Mouse (Mus musculus) stomach, embryonic 15.5 days (tissue): ENCODE results near the gene Scn4a. TPM values are rescaled to one million over a fixed set of nuclear protein-coding genes. Genes with fewer than 3 reads are reported as not detected.

Experiments
- ATAC-seq: fragments of 200-750 bp; cut with Nextera tagmentation; 2 replicates; pipeline ENCODE4 v1.8.0; 2017; ENCODE audit warnings: low read depth, moderate number of reproducible peaks, moderate TSS enrichment; ENCODE audit not compliant: insufficient read depth, low FRiP score
- H3K27ac ChIP-seq: fragments of 300-500 bp; sonication (generic); 2 replicates; pipeline ENCODE4 v1.5.1; 2015; ENCODE audit warnings: mild to moderate bottlenecking, inconsistent platforms
- H3K27me3 ChIP-seq: fragments of 300-500 bp; sonication (generic); replicated peaks from 2 replicates; pipeline ENCODE4 v1.6.1; 2015; ENCODE audit warnings: inconsistent platforms
- H3K36me3 ChIP-seq: fragments of 300-500 bp; sonication (generic); 2 replicates; pipeline ENCODE4 v1.6.1; 2015; ENCODE audit warnings: inconsistent platforms
- H3K4me1 ChIP-seq: fragments of 300-500 bp; sonication (generic); 2 replicates; pipeline ENCODE4 v1.6.1; 2015; ENCODE audit warnings: inconsistent platforms
- H3K4me2 ChIP-seq: fragments of 300-500 bp; sonication (generic); 2 replicates; pipeline ENCODE4 v1.6.1; 2015; ENCODE audit warnings: mild to moderate bottlenecking, inconsistent platforms
- H3K4me3 ChIP-seq: fragments of 300-500 bp; sonication (generic); replicated peaks from 2 replicates; pipeline ENCODE4 v1.5.1; 2015; ENCODE audit warnings: inconsistent platforms
- H3K9ac ChIP-seq: fragments of 300-500 bp; sonication (generic); 2 replicates; pipeline ENCODE4 v1.6.1; 2015; ENCODE audit warnings: inconsistent platforms
- H3K9me3 ChIP-seq: fragments of 300-500 bp; sonication (generic); 2 replicates; pipeline ENCODE4 v1.6.1; 2016; ENCODE audit warnings: inconsistent platforms
- WGBS: fragments of 180-500 bp; shearing (Covaris S2); methylation state at CpG from one replicate; pipeline ENCODE4 v1.1.7; 2015; 5-methylcytosine and 5-hydroxymethylcytosine counted together
- polyA plus RNA-seq: library from polyadenylated mRNA; unstranded; fragments of >200 nt; fragmentation: Nextera tagmentation; extraction: Ambion mirVana; gene quantifications from 2 replicates; pipeline ENCODE4 v1.2.1, GENCODE M21; 2015

Gene Scn4a
- polyA plus RNA-seq, 1 experiment from 2014 or later: 0.03 TPM

DNA sequence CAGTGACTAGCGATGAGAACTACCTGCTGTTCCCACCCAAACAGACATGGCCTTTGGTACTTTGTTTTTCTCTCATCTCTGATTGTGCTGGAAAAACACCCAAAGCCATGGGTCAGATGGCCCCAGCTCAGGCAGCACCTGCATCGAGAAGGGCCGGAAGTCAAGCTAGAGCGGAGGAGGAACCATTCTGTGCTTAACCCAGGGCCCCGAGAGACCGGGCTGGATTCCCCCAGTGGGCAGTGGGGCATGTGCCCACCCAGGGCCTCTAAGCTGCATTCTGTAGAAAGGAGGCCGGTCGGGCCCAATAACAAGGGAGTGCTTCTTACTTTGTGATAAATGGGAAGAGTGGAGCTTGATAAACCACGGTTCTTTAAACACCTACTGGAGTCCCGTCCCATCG, 44.9 kb downstream of the Scn4a start:
- Histone ChIP-seq H3K9me3 (no peaks in the 10 kb centered on the region), H3K27ac (no peak overlapping the region), H3K9ac (no peak overlapping the region), H3K27me3 (no peaks in the 10 kb centered on the region), H3K4me3 (no peak overlapping the region), H3K4me2 (no peak overlapping the region), H3K36me3 (no peaks in the 10 kb centered on the region), H3K4me1 (0 out of 2 replicates have a peak, but pooled peaks cover under 1% of the 10 kb centered on the region)
- no peak for ATAC-seq
- WGBS: 74% methylated on average over 11 of the region's 11 CpGs

DNA sequence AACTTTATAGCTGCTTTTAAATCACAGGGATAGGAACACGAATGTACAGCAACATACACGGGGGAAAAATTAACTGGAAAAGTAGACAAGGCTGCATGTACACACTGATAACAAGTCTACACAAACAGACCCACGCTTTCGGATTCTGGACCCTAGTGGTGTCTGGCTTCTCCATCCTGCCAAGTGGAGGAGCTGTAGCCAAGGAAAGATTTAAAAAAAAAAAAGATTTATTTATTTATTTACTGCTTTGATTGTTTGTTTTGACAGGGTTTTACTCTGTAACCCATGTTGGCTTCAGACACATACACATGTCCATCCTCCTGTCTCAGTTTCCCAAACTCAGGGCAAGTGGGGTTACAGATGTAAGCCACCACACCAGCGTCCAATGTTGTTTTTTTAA, 45.7 kb downstream of the Scn4a start:
- no peak for ATAC-seq
- no peak overlapping the region for H3K9ac ChIP-seq
- 55% methylated on average over 5 of the region's 5 CpGs for WGBS
- no peaks in the 10 kb centered on the region for H3K27me3 ChIP-seq
- H3K9me3 ChIP-seq: no peaks in the 10 kb centered on the region
- no peak overlapping the region for H3K27ac ChIP-seq
- no peak overlapping the region for H3K4me3 ChIP-seq
- H3K4me2 ChIP-seq: no peak overlapping the region
- H3K4me1 ChIP-seq: no peaks in the 10 kb centered on the region
- no peaks in the 10 kb centered on the region for H3K36me3 ChIP-seq

DNA sequence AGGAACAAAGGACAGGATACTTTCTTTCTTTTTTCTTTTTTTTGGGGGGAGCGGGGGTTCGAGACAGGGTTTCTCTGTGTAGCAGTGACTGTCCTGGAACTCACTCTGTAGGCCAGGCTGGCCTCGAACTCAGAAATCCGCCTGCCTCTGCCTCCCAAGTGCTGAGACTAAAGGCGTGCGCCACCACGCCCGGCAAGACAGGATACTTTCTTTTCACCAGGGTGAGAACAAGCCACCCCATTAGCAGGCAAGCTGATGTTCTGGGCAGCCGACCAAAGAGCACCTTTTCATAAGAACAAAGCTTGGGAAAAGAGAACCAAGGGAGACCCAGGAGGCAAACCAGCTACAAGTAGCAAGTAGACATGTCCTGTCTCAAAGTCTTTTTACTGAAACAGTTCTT, 46.3 kb downstream of the Scn4a start:
- H3K27ac ChIP-seq: no peak overlapping the region
- no peak overlapping the region for H3K4me3 ChIP-seq
- WGBS: 87% methylated on average over 9 of the region's 9 CpGs
- H3K4me1 ChIP-seq: no peaks in the 10 kb centered on the region
- no peaks in the 10 kb centered on the region for H3K9me3 ChIP-seq
- H3K36me3 ChIP-seq: no peaks in the 10 kb centered on the region
- no peaks in the 10 kb centered on the region for H3K27me3 ChIP-seq
- H3K9ac ChIP-seq: no peak overlapping the region
- no peak for ATAC-seq
- H3K4me2 ChIP-seq: no peak overlapping the region

DNA sequence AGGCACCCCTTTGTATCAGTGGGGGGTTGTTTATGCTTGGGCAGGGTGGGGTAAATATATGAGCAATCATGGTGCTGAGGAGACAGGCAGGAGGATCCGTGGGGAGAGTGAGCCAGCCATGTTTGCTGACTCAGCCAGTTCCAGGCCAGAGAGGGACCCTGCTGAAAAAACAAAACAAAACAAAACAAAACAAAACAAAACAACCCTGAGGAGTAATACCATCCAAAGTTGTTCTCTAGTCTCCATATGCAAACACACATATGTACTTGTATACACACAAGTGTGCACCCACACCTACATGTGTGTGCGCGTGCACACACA, 47.1 kb downstream of the Scn4a start:
- ATAC-seq: no peak
- no peaks in the 10 kb centered on the region for H3K4me1 ChIP-seq
- WGBS: 76% methylated on average over 3 of the region's 3 CpGs
- no peak overlapping the region for H3K27ac ChIP-seq
- no peaks in the 10 kb centered on the region for H3K27me3 ChIP-seq
- H3K4me3 ChIP-seq: no peak overlapping the region
- no peak overlapping the region for H3K4me2 ChIP-seq
- no peaks in the 10 kb centered on the region for H3K36me3 ChIP-seq
- no peak overlapping the region for H3K9ac ChIP-seq
- H3K9me3 ChIP-seq: no peaks in the 10 kb centered on the region

DNA sequence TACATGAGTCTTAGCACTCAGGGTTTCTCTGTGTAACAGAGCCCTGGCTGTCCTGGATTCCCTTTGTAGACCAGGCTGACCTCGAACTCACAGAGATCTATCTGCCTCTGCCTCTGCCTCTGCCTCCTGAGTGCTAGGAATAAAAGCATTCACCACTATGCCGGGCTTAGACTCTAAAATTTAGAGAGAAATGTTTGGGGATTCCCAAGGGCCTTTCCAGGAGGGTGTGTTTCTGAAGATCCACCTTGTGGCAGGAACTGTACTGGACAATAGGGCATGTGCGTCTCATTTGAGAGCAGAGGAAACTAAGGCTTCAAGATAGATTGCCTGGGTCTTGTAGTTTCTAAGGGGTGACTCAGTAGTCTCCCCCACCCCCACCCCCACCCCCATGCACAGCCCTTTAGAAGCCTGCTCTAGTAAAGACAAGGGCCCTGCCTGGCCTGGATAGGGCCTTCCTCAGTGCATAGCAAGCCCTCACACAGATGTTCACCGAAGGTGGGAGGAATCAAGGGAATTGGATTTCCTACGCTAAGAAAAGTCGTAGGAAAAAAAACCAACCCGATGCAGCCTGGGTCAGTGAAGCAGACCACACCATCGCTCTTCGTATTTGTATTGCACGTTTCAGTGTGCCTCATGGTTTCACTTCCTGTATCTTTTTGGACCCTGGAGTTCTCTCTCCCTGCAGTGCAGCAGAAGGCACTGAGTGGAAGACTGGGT, 47.6 kb downstream of the Scn4a start:
- H3K9me3 ChIP-seq: no peaks in the 10 kb centered on the region
- 78% methylated on average over 10 of the region's 10 CpGs for WGBS
- H3K36me3 ChIP-seq: no peaks in the 10 kb centered on the region
- H3K27me3 ChIP-seq: no peaks in the 10 kb centered on the region
- H3K9ac ChIP-seq: no peak overlapping the region
- no peak overlapping the region for H3K4me3 ChIP-seq
- no peak overlapping the region for H3K4me2 ChIP-seq
- H3K4me1 ChIP-seq: no peaks in the 10 kb centered on the region
- ATAC-seq: no peak
- H3K27ac ChIP-seq: no peak overlapping the region

DNA sequence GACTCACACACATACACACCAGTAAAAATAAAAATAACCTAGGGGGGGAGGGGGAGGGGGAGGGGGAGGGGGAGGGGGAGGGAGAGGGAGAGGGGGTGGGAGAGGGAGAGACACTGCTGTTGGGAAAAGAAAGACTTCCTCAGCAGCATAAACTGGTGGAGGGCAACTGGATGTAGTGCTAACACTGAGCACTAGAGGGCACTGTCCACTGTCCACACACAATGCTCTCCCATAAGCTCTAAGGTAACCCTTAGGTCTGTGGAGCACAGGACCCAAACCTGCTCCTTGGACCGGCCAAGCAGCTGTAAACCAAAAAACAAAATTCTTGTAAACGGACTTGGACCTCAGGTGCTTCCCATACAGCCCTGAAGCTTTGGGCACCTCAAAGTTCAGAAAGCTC, 50.5 kb downstream of the Scn4a start:
- Histone ChIP-seq H3K9me3 (no peaks in the 10 kb centered on the region), H3K4me3 (no peak overlapping the region), H3K27ac (no peak overlapping the region), H3K4me1 (no peaks in the 10 kb centered on the region), H3K36me3 (no peaks in the 10 kb centered on the region), H3K4me2 (no peak overlapping the region), H3K27me3 (no peaks in the 10 kb centered on the region), H3K9ac (no peak overlapping the region)
- no peak for ATAC-seq
- WGBS: 9% methylated on average over 2 of the region's 2 CpGs

DNA sequence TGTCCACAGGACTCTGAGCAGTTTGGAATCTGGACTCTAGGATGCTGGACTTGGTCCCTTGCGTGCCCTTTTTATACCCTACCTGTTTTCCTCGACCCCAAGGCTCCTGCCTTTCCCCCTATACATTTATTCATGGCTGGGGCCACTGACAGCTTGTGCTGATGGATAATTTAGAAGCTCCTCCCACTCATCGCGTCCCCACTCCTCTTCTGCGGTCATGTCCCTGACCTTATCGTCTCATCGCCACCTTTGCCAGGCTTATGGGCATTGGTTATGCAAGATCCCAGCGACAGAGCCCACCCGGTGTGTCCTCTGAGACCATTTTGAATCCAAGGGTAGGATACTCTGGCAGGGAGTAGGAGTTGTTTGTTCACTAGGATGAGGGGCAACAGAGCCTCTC, 51.3 kb downstream of the Scn4a start, which contains the start of gene Gh:
Gh (minus strand) TSS at position 101 of the 400 bp plus-strand sequence.
- Histone ChIP-seq H3K9me3 (no peaks in the 10 kb centered on the region), H3K4me3 (no peak within 1 kb of the TSS), H3K27me3 (no peaks in the 10 kb centered on the region), H3K36me3 (no peaks in the 10 kb centered on the region), H3K4me1 (no peaks in the 10 kb centered on the region), H3K9ac (no peak within 1 kb of the TSS), H3K27ac (no peak within 1 kb of the TSS), H3K4me2 (no peak within 1 kb of the TSS)
- WGBS: 72% methylated on average over 9 of the region's 9 CpGs
- ATAC-seq: no peak

DNA sequence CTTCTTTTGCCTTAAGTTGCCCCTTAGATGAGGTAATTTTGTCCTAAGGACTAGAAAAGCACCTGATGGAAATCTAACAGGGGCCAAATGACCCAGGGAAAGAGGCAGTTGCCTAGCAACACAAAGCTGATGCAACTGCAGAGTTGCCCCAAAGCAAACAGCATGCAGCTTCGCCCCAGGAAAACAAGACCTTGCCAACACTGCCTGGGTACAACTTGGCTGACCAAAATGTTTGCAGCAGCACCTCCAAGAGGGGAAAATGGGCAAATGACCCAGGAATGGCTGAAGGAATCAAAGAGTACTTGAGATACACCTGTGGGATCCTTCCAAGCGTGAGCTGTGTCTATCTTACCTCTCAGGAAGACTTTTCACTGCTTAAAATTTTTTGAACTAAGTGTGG, 61.2 kb downstream of the Scn4a start:
- no peak for ATAC-seq
- H3K27me3 ChIP-seq: no peaks in the 10 kb centered on the region
- H3K4me1 ChIP-seq: no peaks in the 10 kb centered on the region
- H3K36me3 ChIP-seq: no peaks in the 10 kb centered on the region
- H3K9me3 ChIP-seq: no peaks in the 10 kb centered on the region
- H3K27ac ChIP-seq: no peak overlapping the region
- H3K9ac ChIP-seq: no peak overlapping the region
- 77% methylated on average over 2 of the region's 2 CpGs for whole genome bisulfite sequencing
- no peak overlapping the region for H3K4me2 ChIP-seq
- no peak overlapping the region for H3K4me3 ChIP-seq

DNA sequence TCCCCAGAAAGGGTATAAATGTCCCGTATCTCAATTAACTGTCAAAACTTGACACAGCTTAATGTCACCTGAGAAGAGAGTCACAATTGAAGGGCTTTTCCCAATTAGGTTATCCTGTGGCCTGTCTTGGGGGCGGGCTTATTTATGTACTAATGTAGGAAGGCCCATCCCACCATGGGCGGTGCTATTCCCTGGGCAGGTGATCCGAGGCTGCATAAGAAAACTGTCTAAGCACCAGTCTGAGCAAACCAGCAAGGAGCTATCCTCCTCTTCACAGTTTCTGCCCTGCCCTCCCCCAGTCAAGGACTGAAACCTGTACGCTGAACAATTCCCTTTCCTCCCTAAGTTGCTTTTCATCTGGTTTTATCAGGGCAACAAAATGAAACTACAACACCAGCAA, 62.7 kb downstream of the Scn4a start:
- Histone ChIP-seq H3K27ac (no peak overlapping the region), H3K36me3 (no peaks in the 10 kb centered on the region), H3K4me1 (no peaks in the 10 kb centered on the region), H3K4me3 (no peak overlapping the region), H3K27me3 (no peaks in the 10 kb centered on the region), H3K9ac (no peak overlapping the region), H3K4me2 (no peak overlapping the region), H3K9me3 (no peaks in the 10 kb centered on the region)
- ATAC-seq: no peak
- 90% methylated on average over 5 of the region's 5 CpGs for WGBS

DNA sequence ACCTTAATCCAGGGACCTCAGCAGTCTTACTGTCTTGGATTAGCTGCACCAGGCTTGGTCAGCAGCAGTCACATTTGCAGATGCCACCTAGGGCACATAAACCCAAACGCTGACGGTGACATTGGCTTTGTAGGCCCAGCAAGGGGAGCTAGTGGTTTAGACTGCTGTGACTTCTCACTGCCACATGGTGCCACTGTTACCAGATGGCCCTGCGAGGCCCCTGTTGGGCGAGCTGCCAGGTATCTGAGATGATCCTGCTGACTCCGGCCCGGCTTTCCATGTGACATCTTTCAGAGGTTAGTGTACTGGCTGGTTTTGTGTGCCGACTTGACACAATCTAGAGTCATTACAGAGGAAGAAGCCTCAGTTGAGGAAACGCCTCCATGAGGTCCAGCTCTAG, 63.7 kb downstream of the Scn4a start:
- Histone ChIP-seq H3K9me3 (no peaks in the 10 kb centered on the region), H3K27ac (no peak overlapping the region), H3K27me3 (no peaks in the 10 kb centered on the region), H3K4me1 (no peaks in the 10 kb centered on the region), H3K9ac (no peak overlapping the region), H3K36me3 (no peaks in the 10 kb centered on the region), H3K4me2 (no peak overlapping the region), H3K4me3 (no peak overlapping the region)
- 59% methylated on average over 8 of the region's 8 CpGs for WGBS
- ATAC-seq: no peak

DNA sequence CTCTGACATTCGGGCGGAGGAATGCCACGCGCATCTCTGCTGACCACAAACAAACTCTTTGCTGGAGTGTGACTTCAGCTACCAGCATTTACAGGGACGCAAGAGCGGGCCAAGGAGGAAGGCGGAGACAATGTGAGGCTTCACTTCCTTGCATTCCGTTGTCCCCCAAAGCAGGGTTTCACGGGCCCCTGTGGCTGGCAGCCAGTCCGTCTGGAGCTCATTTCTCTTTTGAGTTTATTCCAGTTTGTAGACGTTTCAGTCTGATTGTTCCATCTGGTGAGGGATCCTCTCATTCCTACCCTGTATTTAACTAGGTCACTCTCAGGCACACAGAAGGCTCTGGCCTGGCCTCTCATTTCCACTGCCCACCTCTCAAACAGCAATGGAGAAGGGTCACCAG, 66.1 kb downstream of the Scn4a start:
- Histone ChIP-seq H3K36me3 (no peaks in the 10 kb centered on the region), H3K4me2 (no peak overlapping the region), H3K9me3 (no peaks in the 10 kb centered on the region), H3K9ac (no peak overlapping the region), H3K4me3 (no peak overlapping the region), H3K4me1 (no peaks in the 10 kb centered on the region), H3K27ac (no peak overlapping the region), H3K27me3 (no peaks in the 10 kb centered on the region)
- 53% methylated on average over 11 of the region's 11 CpGs for WGBS
- ATAC-seq: no peak

DNA sequence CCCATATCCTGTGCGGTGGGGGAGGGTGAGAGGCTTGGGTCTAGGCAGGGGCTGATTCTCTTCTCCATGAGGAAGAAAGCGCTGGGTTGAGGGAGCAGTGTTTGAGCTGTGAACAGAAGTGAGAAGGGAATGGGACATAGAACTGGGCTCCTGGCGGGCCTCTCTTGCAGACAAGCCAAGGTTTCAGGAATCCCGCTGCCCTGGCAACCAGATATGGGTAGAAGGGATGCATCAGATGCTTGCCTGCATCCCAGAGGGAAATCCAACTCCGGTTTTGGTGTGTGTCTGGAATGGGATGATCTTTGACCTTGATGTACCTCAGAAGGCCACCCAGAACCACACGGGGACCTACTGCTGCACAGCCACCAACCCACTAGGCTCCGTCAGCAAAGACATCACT, 66.9 kb downstream of the Scn4a start:
- Histone ChIP-seq H3K9me3 (no peaks in the 10 kb centered on the region), H3K9ac (no peak overlapping the region), H3K4me1 (no peaks in the 10 kb centered on the region), H3K4me3 (no peak overlapping the region), H3K27ac (no peak overlapping the region), H3K36me3 (no peaks in the 10 kb centered on the region), H3K4me2 (no peak overlapping the region), H3K27me3 (no peaks in the 10 kb centered on the region)
- 82% methylated on average over 7 of the region's 7 CpGs for WGBS
- ATAC-seq: no peak

DNA sequence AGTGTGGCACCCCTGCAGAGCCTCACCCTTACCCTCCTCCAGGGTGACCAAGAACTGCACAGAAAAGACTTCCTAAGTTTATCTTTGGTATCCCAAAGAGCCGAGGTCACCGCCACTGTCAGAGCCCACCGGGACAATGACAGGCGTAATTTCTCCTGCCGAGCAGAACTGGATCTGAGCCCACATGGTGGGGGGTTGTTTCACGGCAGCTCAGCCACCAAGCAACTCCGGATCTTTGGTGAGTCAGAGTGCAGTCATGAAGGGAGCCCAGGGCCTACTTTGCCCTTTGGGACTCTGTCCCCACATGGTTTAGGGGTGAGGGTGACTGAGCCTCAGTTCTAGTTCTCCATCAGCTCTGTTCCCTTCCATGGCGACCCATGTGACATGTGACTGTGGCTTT, 69.0 kb downstream of the Scn4a start:
- Histone ChIP-seq H3K27me3 (no peaks in the 10 kb centered on the region), H3K4me1 (no peaks in the 10 kb centered on the region), H3K9me3 (no peaks in the 10 kb centered on the region), H3K27ac (no peak overlapping the region), H3K36me3 (no peaks in the 10 kb centered on the region), H3K4me2 (no peak overlapping the region), H3K4me3 (no peak overlapping the region), H3K9ac (no peak overlapping the region)
- ATAC-seq: no peak
- 69% methylated on average over 8 of the region's 8 CpGs for WGBS
